In genomic region chr1:45500456-45500855, GRCm38 (mm10) we compare ENCODE assay signal across 26 mouse cellular contexts. TPM values are rescaled to one million over a fixed set of nuclear protein-coding genes. Genes with fewer than 3 reads are reported as not detected.
DNase-seq lines count a peak whose midpoint lies in the region; ATAC-seq and TF ChIP-seq lines count a peak whose summit lies in the region.
"Had no signal": no experiment of that assay in that cellular context is flagged by ENCODE, and none has a peak within 500 bp of the region (broad histone marks: within the 10 kb centered on the region; RNA-seq: fewer than 3 reads in every experiment).

No protein-coding gene starts in this region.

- peak overlapping the region; percentile 61 for H3K4me2 ChIP-seq in intestine, embryonic 14.5 days (ENCODE audit: low read length)
- H3K4me2 ChIP-seq in intestine, postnatal 0 days (replicated peaks; ENCODE audit: low read depth): no peak overlapping the region; the same call in 1 of the 2 replicates
- peak overlapping the region; percentile 45 for H3K4me2 ChIP-seq in embryonic facial prominence, embryonic 14.5 days (ENCODE audit: low read depth, low read length)
- H3K4me2 ChIP-seq in stomach, embryonic 16.5 days (ENCODE audit: low read depth, low read length): peak overlapping the region; percentile 42

- TF ChIP-seq CTCF in intestine, postnatal 0 days (IDR thresholded peaks at IDR 0.05; ENCODE audit: low read depth): no peak
- TF ChIP-seq CTCF in embryonic fibroblast, embryonic 13.5 days (IDR thresholded peaks at IDR 0.05; ENCODE audit: borderline replicate concordance, insufficient read depth, low read length): no peak

- H3K27me3 ChIP-seq in intestine, embryonic 14.5 days (replicated peaks; ENCODE audit: control insufficient read depth, insufficient read depth, low read length): no peaks in the 10 kb centered on the region
- no peaks in the 10 kb centered on the region for H3K27me3 ChIP-seq in intestine, postnatal 0 days (replicated peaks; ENCODE audit: control insufficient read depth, insufficient read depth, low read length)
- no peaks in the 10 kb centered on the region for H3K27me3 ChIP-seq in embryonic facial prominence, embryonic 14.5 days (replicated peaks; ENCODE audit: control insufficient read depth, insufficient read depth, low read length)
- no peaks in the 10 kb centered on the region for H3K27me3 ChIP-seq in stomach, embryonic 16.5 days (ENCODE audit: control insufficient read depth, insufficient read depth, low read length)
- H3K27me3 ChIP-seq: CH12.LX; hindbrain, embryonic 15.5 days; midbrain, embryonic 12.5 days; neural tube, embryonic 13.5 days had no signal

- TF ChIP-seq POLR2A in embryonic fibroblast, embryonic 13.5 days (IDR thresholded peaks at IDR 0.05; ENCODE audit: low read depth, low read length): no peak

- peaks cover 11% of the 10 kb centered on the region for H3K4me1 ChIP-seq in intestine, embryonic 14.5 days (replicated peaks; ENCODE audit: control insufficient read depth, insufficient read depth, low read length)
- no peaks in the 10 kb centered on the region for H3K4me1 ChIP-seq in intestine, postnatal 0 days (replicated peaks; ENCODE audit: control insufficient read depth, insufficient read depth, low read length)
- 0 out of 2 replicates have a peak, but pooled peaks cover 5% of the 10 kb centered on the region for H3K4me1 ChIP-seq in embryonic facial prominence, embryonic 14.5 days (ENCODE audit: control insufficient read depth, insufficient read depth, low read length)
- peaks cover 2% of the 10 kb centered on the region for H3K4me1 ChIP-seq in embryonic fibroblast, embryonic 13.5 days (ENCODE audit: control insufficient read depth, insufficient read depth, low read length)
- H3K4me1 ChIP-seq in stomach, embryonic 16.5 days (ENCODE audit: control insufficient read depth, insufficient read depth, low read length): peaks cover 6% of the 10 kb centered on the region; the same call in 1 of the 2 replicates
- H3K4me1 ChIP-seq: hindbrain, embryonic 10.5 days; megakaryocyte, embryonic 14.5 days; midbrain, embryonic 12.5 days had no signal

- peak overlapping the region; percentile 71 for H3K4me3 ChIP-seq in intestine, embryonic 14.5 days (ENCODE audit: low read depth, low read length)
- no peak overlapping the region for H3K4me3 ChIP-seq in intestine, postnatal 0 days (ENCODE audit: low read depth, low read length)
- peak overlapping the region; percentile 46 for H3K4me3 ChIP-seq in embryonic facial prominence, embryonic 14.5 days (ENCODE audit: low read depth, low read length)
- H3K4me3 ChIP-seq in embryonic fibroblast, embryonic 13.5 days (ENCODE audit: insufficient read depth, low read length): peak overlapping the region; percentile 26; the same call in 1 of the 2 replicates
- H3K4me3 ChIP-seq in stomach, embryonic 16.5 days (replicated peaks; ENCODE audit: low read length): peak overlapping the region; percentile 17
- H3K4me3 ChIP-seq: megakaryocyte, embryonic 14.5 days; midbrain, embryonic 12.5 days had no signal

- H3K27ac ChIP-seq in intestine, embryonic 14.5 days (ENCODE audit: low read depth): no peak overlapping the region
- H3K27ac ChIP-seq in intestine, postnatal 0 days (ENCODE audit: low read depth, low read length): no peak overlapping the region
- no peak overlapping the region for H3K27ac ChIP-seq in embryonic facial prominence, embryonic 14.5 days (replicated peaks; ENCODE audit: low read depth, low read length)
- H3K27ac ChIP-seq in embryonic fibroblast, embryonic 13.5 days (ENCODE audit: insufficient read depth, low read length): peak overlapping the region; percentile 59
- H3K27ac ChIP-seq in stomach, embryonic 16.5 days (ENCODE audit: low read length): no peak overlapping the region
- H3K27ac ChIP-seq: hindbrain, embryonic 10.5 days; hindbrain, embryonic 15.5 days; midbrain, embryonic 12.5 days; neural tube, embryonic 13.5 days had no signal

- DNase-seq in intestine, embryonic 14.5 days (ENCODE audit: low spot score): no peak
- DNase-seq in embryonic facial prominence, embryonic 14.5 days (ENCODE audit: low spot score): peak; percentile 56
- DNase-seq in right cerebral cortex, postnatal 25 days: no peak
- DNase-seq: adrenal gland, adult 8-10 months; B cell, adult 2 months; cerebellum, adult 11-12 months; cerebellum, adult 9-11 months; heart, postnatal 10 days; kidney, adult 9 months; kidney, postnatal 10 days; layer of hippocampus, postnatal 36 days; lung, postnatal 4 days; thymus, adult 18-20 months; thymus, postnatal 25 days had no signal

- no peaks in the 10 kb centered on the region for H3K9me3 ChIP-seq in intestine, embryonic 14.5 days (ENCODE audit: control insufficient read depth, low read length)
- no peaks in the 10 kb centered on the region for H3K9me3 ChIP-seq in intestine, postnatal 0 days (ENCODE audit: control insufficient read depth)
- H3K9me3 ChIP-seq in embryonic facial prominence, embryonic 14.5 days (ENCODE audit: control insufficient read depth, low read length): no peaks in the 10 kb centered on the region
- no peaks in the 10 kb centered on the region for H3K9me3 ChIP-seq in stomach, embryonic 16.5 days (replicated peaks; ENCODE audit: control insufficient read depth, low read length)
- H3K9me3 ChIP-seq: hindbrain, embryonic 10.5 days; hindbrain, embryonic 15.5 days; megakaryocyte, embryonic 14.5 days; midbrain, embryonic 12.5 days; neural tube, embryonic 13.5 days had no signal

- 66% methylated on average over 6 of the region's 6 CpGs for WGBS in intestine, embryonic 14.5 days
- WGBS in intestine, postnatal 0 days: 72% methylated on average over 6 of the region's 6 CpGs
- whole genome bisulfite sequencing in embryonic facial prominence, embryonic 14.5 days: 60% methylated on average over 6 of the region's 6 CpGs
- WGBS in stomach, embryonic 16.5 days: 55% methylated on average over 6 of the region's 6 CpGs

- peak overlapping the region; percentile 87; the same call in 1 of the 2 replicates for H3K9ac ChIP-seq in intestine, embryonic 14.5 days (ENCODE audit: low read length)
- no peak overlapping the region for H3K9ac ChIP-seq in intestine, postnatal 0 days (ENCODE audit: low read depth, low read length)
- no peak overlapping the region for H3K9ac ChIP-seq in embryonic facial prominence, embryonic 14.5 days (ENCODE audit: low read depth, low read length)
- no peak overlapping the region for H3K9ac ChIP-seq in stomach, embryonic 16.5 days (ENCODE audit: low read length)
- H3K9ac ChIP-seq: hindbrain, embryonic 15.5 days; midbrain, embryonic 12.5 days; neural tube, embryonic 13.5 days had no signal

- ATAC-seq in intestine, embryonic 14.5 days (replicated peaks; ENCODE audit: low FRiP score, low TSS enrichment, low read depth): no peak
- no peak for ATAC-seq in intestine, postnatal 0 days
- no peak for ATAC-seq in embryonic facial prominence, embryonic 14.5 days (ENCODE audit: low read depth)
- ATAC-seq in stomach, embryonic 16.5 days (ENCODE audit: insufficient read depth, low FRiP score): no peak
- no peak for ATAC-seq in cerebellum, adult (ENCODE audit: insufficient number of reproducible peaks, low FRiP score, low TSS enrichment)
- ATAC-seq: forebrain, embryonic 16.5 days; inflammation-experienced regulatory T-cells, adult 6 months had no signal

- H3K36me3 ChIP-seq in intestine, embryonic 14.5 days (ENCODE audit: control insufficient read depth, insufficient read depth, low read length): no peaks in the 10 kb centered on the region
- H3K36me3 ChIP-seq in intestine, postnatal 0 days (ENCODE audit: control insufficient read depth, insufficient read depth): no peaks in the 10 kb centered on the region
- H3K36me3 ChIP-seq in embryonic facial prominence, embryonic 14.5 days (ENCODE audit: control insufficient read depth, insufficient read depth, low read length): 0 out of 2 replicates have a peak, but pooled peaks cover 13% of the 10 kb centered on the region
- no peaks in the 10 kb centered on the region for H3K36me3 ChIP-seq in stomach, embryonic 16.5 days (ENCODE audit: control insufficient read depth, insufficient read depth, low read length)
- H3K36me3 ChIP-seq: hindbrain, embryonic 10.5 days; hindbrain, embryonic 15.5 days; midbrain, embryonic 12.5 days; neural tube, embryonic 13.5 days had no signal

RNA-seq across cellular contexts. Expression of gene Col5a2, which starts 2.6 kb away (rescaled TPM):
- 84.8 and 95.3 TPM in 2 replicates for polyA plus RNA-seq in intestine, embryonic 14.5 days (2014; fragmentation: Nextera tagmentation; extraction: Ambion mirVana)
- polyA plus RNA-seq in intestine, postnatal 0 days (2015; fragmentation: Nextera tagmentation; extraction: Ambion mirVana): 29.5 and 29.6 TPM in 2 replicates
- 213 and 231 TPM in 2 replicates for polyA plus RNA-seq in embryonic facial prominence, embryonic 14.5 days (2014; fragmentation: Nextera tagmentation; extraction: Ambion mirVana)
- polyA plus RNA-seq in embryonic fibroblast, embryonic 13.5 days (2011; ENCODE audit: insufficient read length, low read depth, missing spikeins): 998 and 1,092 TPM in 2 replicates
- polyA plus RNA-seq in stomach, embryonic 16.5 days (2015; fragmentation: Nextera tagmentation; extraction: Ambion mirVana): 120 and 127 TPM in 2 replicates
- polyA plus RNA-seq: inflammation-experienced regulatory T-cells, adult 6 months had no signal
